9 mouse cellular contexts compared by ENCODE assay signal in the genomic region with DNA sequence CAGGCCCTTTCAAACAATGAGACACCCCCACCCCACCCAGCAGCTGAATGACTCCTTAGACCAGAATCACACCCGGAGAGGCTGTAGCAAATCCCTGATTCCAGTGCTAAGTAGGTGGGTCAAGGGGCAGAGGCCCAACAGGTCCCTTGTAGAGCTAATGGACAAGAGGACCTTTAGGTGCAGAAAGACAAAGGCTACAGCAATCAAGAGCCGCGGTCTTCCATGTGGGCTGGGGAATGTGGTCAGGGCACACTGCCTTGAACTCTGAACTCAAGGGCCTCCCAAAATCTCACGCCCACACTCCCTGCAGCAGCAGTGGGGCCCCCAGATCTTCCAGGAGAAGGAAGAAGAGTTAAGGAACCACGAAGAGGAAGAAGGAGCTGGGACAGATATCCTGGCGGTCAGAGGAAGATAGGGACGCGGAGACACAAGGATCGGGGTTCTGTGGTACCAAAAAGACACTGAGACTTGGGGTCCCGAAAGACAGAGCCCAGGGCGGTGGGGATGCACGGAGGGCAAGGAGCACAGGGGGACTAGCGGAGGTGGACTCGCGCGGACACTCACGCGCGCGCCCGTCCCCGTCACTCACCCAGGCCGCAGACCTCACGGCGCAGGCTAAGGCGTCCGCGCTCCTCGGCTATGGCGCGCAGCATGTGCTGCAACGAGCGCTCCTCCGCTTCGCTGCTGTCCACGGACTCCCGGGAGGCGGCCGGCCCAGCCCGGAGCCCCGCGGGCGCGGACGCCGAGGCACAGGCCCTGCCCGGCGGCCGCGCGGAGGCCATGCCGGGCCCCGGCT. TPM values are rescaled to one million over a fixed set of nuclear protein-coding genes. Genes with fewer than 3 reads are reported as not detected.
DNase-seq lines count a peak whose midpoint lies in the region; ATAC-seq and TF ChIP-seq lines count a peak whose summit lies in the region.
"Had no signal": no experiment of that assay in that cellular context is flagged by ENCODE, and none has a peak within 500 bp of the region (broad histone marks: within the 10 kb centered on the region; RNA-seq: fewer than 3 reads in every experiment).

No protein-coding gene starts in this region.

- H3K27ac ChIP-seq in brown adipose tissue, adult 24 weeks (replicated peaks; ENCODE audit: low read depth, low read length), result peak overlapping the region; percentile 35
- H3K27ac ChIP-seq in kidney, postnatal 0 days, result peak overlapping the region; percentile 80
- peak overlapping the region; percentile 91 for H3K27ac ChIP-seq in stomach, postnatal 0 days (replicated peaks)

- peak; percentile 74 for DNase-seq in adrenal gland, postnatal 14 days
- no peak for DNase-seq in adrenal gland, adult 8-10 months
- peak; percentile 32 for DNase-seq in 3T3-L1 (ENCODE audit: low read depth, low spot score)
- peak; percentile 54 for DNase-seq in gastrocnemius, postnatal 10 days
- DNase-seq in kidney, postnatal 0 days (ENCODE audit: low spot score), result peak; percentile 43
- peak; percentile 42 for DNase-seq in mesoderm, embryonic 11.5 days (ENCODE audit: low read depth, low spot score)
- peak; percentile 57 for DNase-seq in stomach, postnatal 0 days (ENCODE audit: low spot score)

- peak overlapping the region; percentile 84 for H3K4me3 ChIP-seq in brown adipose tissue, adult 24 weeks (ENCODE audit: insufficient read depth, low read depth, low read length)
- H3K4me3 ChIP-seq in kidney, postnatal 0 days (replicated peaks; ENCODE audit: low read depth, low read length), result peak overlapping the region; percentile 71
- H3K4me3 ChIP-seq in stomach, postnatal 0 days (ENCODE audit: low read depth, low read length), result peak overlapping the region; percentile 74

- TF ChIP-seq EP300 in stomach, postnatal 0 days (optimal IDR thresholded peaks at IDR 0.05), result no peak

- ATAC-seq in kidney, postnatal 0 days (replicated peaks; ENCODE audit: low FRiP score, low read depth), result peak; percentile 47
- ATAC-seq in stomach, postnatal 0 days (ENCODE audit: low FRiP score, low TSS enrichment), result peak; percentile 64

- H3K27me3 ChIP-seq in kidney, postnatal 0 days (ENCODE audit: insufficient read depth, low read length), result no peaks in the 10 kb centered on the region
- H3K27me3 ChIP-seq in stomach, postnatal 0 days (ENCODE audit: control insufficient read depth, insufficient read depth, low read length), result no peaks in the 10 kb centered on the region

- H3K9ac ChIP-seq in kidney, postnatal 0 days (ENCODE audit: low read depth, low read length), result peak overlapping the region; percentile 92
- peak overlapping the region; percentile 92 for H3K9ac ChIP-seq in stomach, postnatal 0 days (ENCODE audit: low read length)

- H3K9me3 ChIP-seq in kidney, postnatal 0 days (replicated peaks; ENCODE audit: low read length), result no peaks in the 10 kb centered on the region
- no peaks in the 10 kb centered on the region for H3K9me3 ChIP-seq in stomach, postnatal 0 days (ENCODE audit: control insufficient read depth, low read length)

- WGBS in kidney, postnatal 0 days, result under 1% methylated on average over 33 of the region's 53 CpGs
- whole genome bisulfite sequencing in stomach, postnatal 0 days, result 1% methylated on average over 40 of the region's 53 CpGs

- no peaks in the 10 kb centered on the region for H3K36me3 ChIP-seq in kidney, postnatal 0 days (ENCODE audit: insufficient read depth, low read length)
- H3K36me3 ChIP-seq in stomach, postnatal 0 days (ENCODE audit: control insufficient read depth, insufficient read depth, low read length), result no peaks in the 10 kb centered on the region

- H3K4me1 ChIP-seq in brown adipose tissue, adult 24 weeks (ENCODE audit: control insufficient read depth, insufficient read depth, insufficient read length, low read length), result peaks cover 8% of the 10 kb centered on the region
- peaks cover 8% of the 10 kb centered on the region for H3K4me1 ChIP-seq in kidney, postnatal 0 days (replicated peaks; ENCODE audit: insufficient read depth, low read length)
- no peaks in the 10 kb centered on the region; the same call in 1 of the 2 replicates for H3K4me1 ChIP-seq in stomach, postnatal 0 days (replicated peaks; ENCODE audit: control insufficient read depth, insufficient read depth)

- peak overlapping the region; percentile 95 for H3K4me2 ChIP-seq in kidney, postnatal 0 days (ENCODE audit: low read length)
- peak overlapping the region; percentile 93 for H3K4me2 ChIP-seq in stomach, postnatal 0 days (replicated peaks; ENCODE audit: low read depth)

- no peak for TF ChIP-seq CTCF in kidney, postnatal 0 days (IDR thresholded peaks at IDR 0.05; ENCODE audit: low read depth)
- no peak for TF ChIP-seq CTCF in stomach, postnatal 0 days (IDR thresholded peaks at IDR 0.05; ENCODE audit: low read depth)

RNA-seq across cellular contexts. Expression of a gene that starts 1.1 kb away (rescaled TPM):
- 24.9 and 32.2 TPM in 2 replicates for total RNA-seq in adrenal gland, postnatal 14 days (2021)
- 10 to 100 TPM; 36.8 to 56.2 (median 47.5) TPM for total RNA-seq in adrenal gland, adult 8-10 months (2022)
- polyA plus RNA-seq in brown adipose tissue, adult 24 weeks (2012; ENCODE audit: insufficient read depth, insufficient read length, missing spikeins), result 13.6 and 16.3 TPM in 2 replicates
- total RNA-seq in gastrocnemius, postnatal 10 days (2021), result 10 to 100 TPM; 23.5 to 27.3 TPM
- polyA plus RNA-seq in kidney, postnatal 0 days (2015; fragmentation: Nextera tagmentation; extraction: Ambion mirVana), result 5.8 and 10.0 TPM in 2 replicates
- polyA plus RNA-seq in stomach, postnatal 0 days (2015; fragmentation: Nextera tagmentation; extraction: Ambion mirVana), result 6.6 and 14.7 TPM in 2 replicates

RNA-seq across cellular contexts. Expression of a gene that starts 29.7 kb away (rescaled TPM):
- not detected in 2 replicates for total RNA-seq in adrenal gland, postnatal 14 days (2021)
- not detected for total RNA-seq in adrenal gland, adult 8-10 months (2022)
- polyA plus RNA-seq in brown adipose tissue, adult 24 weeks (2012; ENCODE audit: insufficient read depth, insufficient read length, missing spikeins), result not detected in 2 replicates
- not detected for total RNA-seq in gastrocnemius, postnatal 10 days (2021)
- polyA plus RNA-seq in kidney, postnatal 0 days (2015; fragmentation: Nextera tagmentation; extraction: Ambion mirVana), result 73.7 and 104 TPM in 2 replicates
- polyA plus RNA-seq in stomach, postnatal 0 days (2015; fragmentation: Nextera tagmentation; extraction: Ambion mirVana), result 5.7 and 7.0 TPM in 2 replicates
- total RNA-seq: left cerebral cortex, postnatal 25 days had no signal

RNA-seq across cellular contexts. Expression of a gene that starts 41.5 kb away (rescaled TPM):
- 12.6 and 15.5 TPM in 2 replicates for total RNA-seq in adrenal gland, postnatal 14 days (2021)
- total RNA-seq in adrenal gland, adult 8-10 months (2022), result 10 to 100 TPM; 12.6 to 17.2 (median 15.2) TPM
- polyA plus RNA-seq in brown adipose tissue, adult 24 weeks (2012; ENCODE audit: insufficient read depth, insufficient read length, missing spikeins), result 6.0 and 7.3 TPM in 2 replicates
- 1 to 10 TPM; 7.0 to 7.1 TPM for total RNA-seq in gastrocnemius, postnatal 10 days (2021)
- polyA plus RNA-seq in kidney, postnatal 0 days (2015; fragmentation: Nextera tagmentation; extraction: Ambion mirVana), result 18.4 and 18.8 TPM in 2 replicates
- 18.3 and 20.1 TPM in 2 replicates for polyA plus RNA-seq in stomach, postnatal 0 days (2015; fragmentation: Nextera tagmentation; extraction: Ambion mirVana)

Comparison
In these comparisons a context has a peak if more than half of its experiments do, and no peak if none do; other contexts are left out.
1. H3K27ac ChIP-seq: peak in every context shown above with its lines; median percentile 91 in stomach, postnatal 0 days; 80 in kidney, postnatal 0 days; 35 in brown adipose tissue, adult 24 weeks.